Mouse (Mus musculus) thymus, postnatal 0 days (tissue): Measurements from ENCODE around the gene Emilin1. TPM values are rescaled to one million over a fixed set of nuclear protein-coding genes. Genes with fewer than 3 reads are reported as not detected.

Source experiments
- DNase-seq: peaks from one replicate; pipeline ENCODE4 v3.0.0-alpha.2; 2015; ENCODE audit warnings: low spot score
- polyA plus RNA-seq: library from polyadenylated mRNA; unstranded; fragments of >200 nt; fragmentation: Nextera tagmentation; extraction: Ambion mirVana; gene quantifications from 2 replicates; pipeline ENCODE4 v1.2.1, GENCODE M21; 2015

Gene Emilin1
- polyA plus RNA-seq, 1 experiment from 2014 or later = 47.0 TPM

GRCm38 (mm10) chr5:30925217-30925616 is 12.0 kb downstream of the Emilin1 start:
- DNase-seq = no peak

- DNase-seq = no peak
Observed at GRCm38 (mm10) chr5:30926073-30926472, 12.9 kb downstream of the Emilin1 start.

GRCm38 (mm10) chr5:30927945-30928529 is 14.8 kb downstream of the Emilin1 start:
- DNase-seq = peak; percentile 43

- peak; percentile 50 for DNase-seq
Observed at GRCm38 (mm10) chr5:30930121-30930520, 16.9 kb downstream of the Emilin1 start.

GRCm38 (mm10) chr5:30930846-30931245 is 17.6 kb downstream of the Emilin1 start:
- DNase-seq = no peak

- DNase-seq = no peak
Observed at GRCm38 (mm10) chr5:30931378-30931777, 18.2 kb downstream of the Emilin1 start.

GRCm38 (mm10) chr5:30933705-30934104 is 20.5 kb downstream of the Emilin1 start:
- no peak for DNase-seq

- peak; percentile 21 for DNase-seq
Observed at GRCm38 (mm10) chr5:30934725-30935461, 21.7 kb downstream of the Emilin1 start.

- DNase-seq = peak; percentile 59
Observed at GRCm38 (mm10) chr5:30943004-30943403, 29.8 kb downstream of the Emilin1 start.

- no peak for DNase-seq
Observed at GRCm38 (mm10) chr5:30944344-30944743, 31.1 kb downstream of the Emilin1 start.

GRCm38 (mm10) chr5:30944956-30945781 is 32.0 kb downstream of the Emilin1 start, which contains the start of gene Cgref1:
Gene Cgref1 (minus strand): TSS chr5:30945591.
- peak; percentile 25 for DNase-seq

GRCm38 (mm10) chr5:30948620-30949019 is 35.4 kb downstream of the Emilin1 start:
- no peak for DNase-seq

- peak; percentile 94 for DNase-seq
Observed at GRCm38 (mm10) chr5:30949654-30950326, 36.6 kb downstream of the Emilin1 start.

- DNase-seq = no peak
Observed at GRCm38 (mm10) chr5:30950451-30950850, 37.2 kb downstream of the Emilin1 start.

GRCm38 (mm10) chr5:30950922-30951321 is 37.7 kb downstream of the Emilin1 start:
- DNase-seq = no peak

- no peak for DNase-seq
Observed at GRCm38 (mm10) chr5:30951706-30952105, 38.5 kb downstream of the Emilin1 start.

- no peak for DNase-seq
Observed at GRCm38 (mm10) chr5:30952551-30952950, 39.3 kb downstream of the Emilin1 start.

- no peak for DNase-seq
Observed at GRCm38 (mm10) chr5:30954065-30954464, 40.9 kb downstream of the Emilin1 start.

- DNase-seq = no peak
Observed at GRCm38 (mm10) chr5:30954556-30954955, 41.4 kb downstream of the Emilin1 start.

GRCm38 (mm10) chr5:30955751-30956150 is 42.5 kb downstream of the Emilin1 start:
- no peak for DNase-seq

- no peak for DNase-seq
Observed at GRCm38 (mm10) chr5:30957891-30958290, 44.7 kb downstream of the Emilin1 start.
